Mouse (Mus musculus) heart, postnatal 0 days (tissue): ENCODE data around the gene 5830411N06Rik.

ENCODE experiments used
- CTCF ChIP-seq: IDR thresholded peaks from 2 replicates; pipeline ENCODE4 v1.5.1; 2016; ENCODE audit warnings: antibody characterized with exemption, control low read depth, low read depth
- EP300 ChIP-seq: IDR thresholded peaks from 2 replicates; pipeline ENCODE4 v1.6.1; 2016; ENCODE audit warnings: antibody characterized with exemption, low read depth

DNA sequence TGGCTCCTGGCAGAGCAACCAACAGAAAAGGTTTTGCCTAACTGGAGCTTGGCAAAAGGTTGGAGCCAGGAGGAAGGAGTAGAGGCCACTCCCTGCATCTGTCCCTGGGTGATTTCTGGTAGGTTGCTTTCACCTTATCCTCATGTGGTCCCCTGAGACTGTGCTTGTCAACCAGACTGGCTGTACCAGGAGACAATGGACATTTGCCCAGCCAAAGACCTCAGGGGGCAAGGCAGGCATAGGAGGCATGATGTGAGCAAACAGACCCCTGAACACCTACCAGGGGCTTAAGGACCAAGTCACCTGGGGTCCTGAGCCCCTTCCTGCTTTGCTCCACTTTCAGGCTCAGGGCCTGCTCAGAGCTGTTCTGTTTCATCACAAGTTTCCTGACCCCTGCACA lies 41.2 kb upstream of the 5830411N06Rik start, which contains the start of gene Olfr524:
- TF ChIP-seq CTCF: no peak
- no peak for TF ChIP-seq EP300
